Mouse (Mus musculus) MEL (cell line): ENCODE results near the gene Cdkn1b. TPM values are rescaled to one million over a fixed set of nuclear protein-coding genes. Genes with fewer than 3 reads are reported as not detected.

Experiments used
- DNase-seq: peaks from one replicate; pipeline ENCODE4 v3.0.0; 2011; ENCODE audit warnings: low read depth, low spot score
- H3K27ac ChIP-seq: 2 replicates; pipeline ENCODE4 v1.5.1; 2012; ENCODE audit warnings: low read depth, mild to moderate bottlenecking, control low read depth, low read length, moderate library complexity; ENCODE audit not compliant: control insufficient read depth
- H3K27me3 ChIP-seq, 2 experiments: fragments of 150-350 bp in 1 of 2; sonication (generic) in 1 of 2; 2 replicates each; pipeline ENCODE4 v1.6.1; 2012; ENCODE audit warnings: low read length in 2 of 2, mild to moderate bottlenecking in 2 of 2, improper control_type of control experiment in 1 of 2, moderate library complexity in 1 of 2; ENCODE audit not compliant: insufficient read depth in 2 of 2, control insufficient read depth in 1 of 2
- H3K36me3 ChIP-seq, 2 experiments: 2 replicates each; pipeline ENCODE4 v1.6.1; 2012 to 2014; ENCODE audit warnings: low read length in 2 of 2, improper control_type of control experiment in 1 of 2, inconsistent platforms in 1 of 2, mild to moderate bottlenecking in 1 of 2; ENCODE audit not compliant: insufficient read depth in 2 of 2, control insufficient read depth in 1 of 2
- H3K4me1 ChIP-seq, 2 experiments: fragments of 150-350 bp in 1 of 2; sonication (generic) in 1 of 2; 2 replicates each; pipeline ENCODE4 v1.6.1; 2012; ENCODE audit warnings: low read length in 2 of 2, improper control_type of control experiment in 1 of 2, mild to moderate bottlenecking in 1 of 2; ENCODE audit not compliant: insufficient read depth in 2 of 2, control insufficient read depth in 1 of 2
- H3K4me3 ChIP-seq, 2 experiments: fragments of 150-350 bp in 1 of 2; sonication (generic) in 1 of 2; 2 replicates each; pipeline ENCODE4 v1.5.1; 2012; ENCODE audit warnings: low read depth in 2 of 2, low read length in 2 of 2, mild to moderate bottlenecking in 2 of 2, moderate library complexity in 2 of 2, control low read depth in 1 of 2, improper control_type of control experiment in 1 of 2; ENCODE audit not compliant: control insufficient read depth in 1 of 2, insufficient read depth in 1 of 2
- H3K79me2 ChIP-seq: 2 replicates; pipeline ENCODE4 v1.6.1; 2012; ENCODE audit warnings: mild to moderate bottlenecking, low read length, moderate library complexity; ENCODE audit not compliant: control insufficient read depth, poor library complexity, insufficient read depth
- H3K9ac ChIP-seq: 2 replicates; pipeline ENCODE4 v1.6.1; 2012; ENCODE audit warnings: low read depth, mild to moderate bottlenecking, control low read depth, low read length, moderate library complexity; ENCODE audit not compliant: control insufficient read depth, poor library complexity, severe bottlenecking
- H3K9me3 ChIP-seq: fragments of 150-350 bp; sonication (generic); replicated peaks from 2 replicates; pipeline ENCODE4 v1.6.1; 2012; ENCODE audit warnings: mild to moderate bottlenecking, low read length, improper control_type of control experiment, moderate library complexity; ENCODE audit not compliant: insufficient read depth
- BHLHE40 ChIP-seq: IDR thresholded peaks from 2 replicates; pipeline ENCODE4 v1.6.1; 2012; ENCODE audit warnings: low read depth, mild to moderate bottlenecking, inconsistent platforms, low read length, improper control_type of control experiment, borderline replicate concordance
- CHD1 ChIP-seq: IDR thresholded peaks from 2 replicates; pipeline ENCODE4 v1.6.1; 2012; ENCODE audit warnings: low read depth, mild to moderate bottlenecking, inconsistent platforms, low read length, improper control_type of control experiment
- ELF1 ChIP-seq: IDR thresholded peaks from 2 replicates; pipeline ENCODE4 v1.6.1; 2014; ENCODE audit warnings: low read depth, mild to moderate bottlenecking, inconsistent platforms, low read length, improper control_type of control experiment, moderate library complexity
- ETS1 ChIP-seq: IDR thresholded peaks from 2 replicates; pipeline ENCODE4 v1.6.1; 2012; ENCODE audit warnings: low read depth, mild to moderate bottlenecking, inconsistent platforms, low read length, improper control_type of control experiment, moderate library complexity
- HCFC1 ChIP-seq: IDR thresholded peaks from 2 replicates; pipeline ENCODE4 v1.6.1; 2012; ENCODE audit warnings: low read depth, mild to moderate bottlenecking, inconsistent platforms, low read length, improper control_type of control experiment, moderate library complexity
- MAX ChIP-seq: IDR thresholded peaks from 2 replicates; pipeline ENCODE4 v1.6.1; 2011; ENCODE audit warnings: low read length, improper control_type of control experiment
- MEF2A ChIP-seq: IDR thresholded peaks from 2 replicates; pipeline ENCODE4 v1.6.1; 2014; ENCODE audit warnings: low read depth, mild to moderate bottlenecking, inconsistent platforms, low read length, improper control_type of control experiment; ENCODE audit not compliant: poor library complexity, insufficient replicate concordance, severe bottlenecking; ENCODE audit errors: extremely low read depth
- MXI1 ChIP-seq: IDR thresholded peaks from 2 replicates; pipeline ENCODE4 v1.6.1; 2011; ENCODE audit warnings: mild to moderate bottlenecking, low read depth, low read length, improper control_type of control experiment
- NELFE ChIP-seq: IDR thresholded peaks from 2 replicates; pipeline ENCODE4 v1.6.1; 2011; ENCODE audit warnings: low read depth, low read length, improper control_type of control experiment
- NRF1 ChIP-seq: IDR thresholded peaks from 2 replicates; pipeline ENCODE4 v1.6.1; 2014; ENCODE audit warnings: low read depth, mild to moderate bottlenecking, inconsistent platforms, low read length, improper control_type of control experiment, moderate library complexity; ENCODE audit not compliant: poor library complexity, insufficient read depth, severe bottlenecking
- POLR2A ChIP-seq, 2 experiments: IDR thresholded peaks; 2 replicates each; pipeline ENCODE4 v1.6.1; 2011 to 2012; ENCODE audit warnings: low read length in 2 of 2, mild to moderate bottlenecking in 2 of 2, control low read depth in 1 of 2, improper control_type of control experiment in 1 of 2, low read depth in 1 of 2, moderate library complexity in 1 of 2; ENCODE audit not compliant: control insufficient read depth in 1 of 2, insufficient read depth in 1 of 2, poor library complexity in 1 of 2
- POLR2AphosphoS2 ChIP-seq: IDR thresholded peaks from 2 replicates; pipeline ENCODE4 v1.6.1; 2011; ENCODE audit warnings: low read length, improper control_type of control experiment
- RCOR1 ChIP-seq: IDR thresholded peaks from 2 replicates; pipeline ENCODE4 v1.6.1; 2012; ENCODE audit warnings: low read depth, mild to moderate bottlenecking, inconsistent platforms, low read length, improper control_type of control experiment
- SIN3A ChIP-seq: IDR thresholded peaks from 2 replicates; pipeline ENCODE4 v1.6.1; 2012; ENCODE audit warnings: low read length, improper control_type of control experiment, inconsistent platforms
- TBP ChIP-seq: IDR thresholded peaks from 2 replicates; pipeline ENCODE4 v1.8.0; 2011; ENCODE audit warnings: low read depth, low read length, improper control_type of control experiment
- TCF12 ChIP-seq: IDR thresholded peaks from 2 replicates; pipeline ENCODE4 v1.6.1; 2014; ENCODE audit warnings: low read depth, mild to moderate bottlenecking, inconsistent platforms, low read length, improper control_type of control experiment, moderate library complexity
- USF1 ChIP-seq: IDR thresholded peaks from 2 replicates; pipeline ENCODE4 v1.6.1; 2014; ENCODE audit warnings: low read depth, mild to moderate bottlenecking, inconsistent platforms, low read length, improper control_type of control experiment, moderate library complexity
- USF2 ChIP-seq, 2 experiments: IDR thresholded peaks; 2 replicates each; pipeline ENCODE4 v1.6.1; 2011 to 2012; ENCODE audit warnings: improper control_type of control experiment in 2 of 2, low read length in 2 of 2, borderline replicate concordance in 1 of 2, inconsistent platforms in 1 of 2, low read depth in 1 of 2, mild to moderate bottlenecking in 1 of 2; ENCODE audit not compliant: insufficient read depth in 1 of 2
- ZMIZ1 ChIP-seq: IDR thresholded peaks from 2 replicates; pipeline ENCODE4 v1.6.1; 2012; ENCODE audit warnings: low read depth, mild to moderate bottlenecking, inconsistent platforms, low read length, improper control_type of control experiment, moderate library complexity
- ZNF384 ChIP-seq: IDR thresholded peaks from 2 replicates; pipeline ENCODE4 v1.6.1; 2012; ENCODE audit warnings: low read depth, mild to moderate bottlenecking, inconsistent platforms, low read length, improper control_type of control experiment
- polyA plus RNA-seq, 2 experiments: library from polyadenylated mRNA; stranded (reverse) in 1 of 2; unstranded in 1 of 2; fragments of >175 nt in 1 of 2; fragments of >200 nt in 1 of 2; gene quantifications; 2 replicates each; pipeline versions ENCODE4 v1.2.1 to v1.2.4; 2012; ENCODE audit warnings: low replicate concordance in 2 of 2, low read depth in 1 of 2; ENCODE audit not compliant: insufficient read length in 2 of 2, insufficient read depth in 1 of 2, missing spikeins in 1 of 2
- total RNA-seq: library from RNA; depleted of rRNA; stranded (reverse); fragments of 300-350 nt; gene quantifications from 2 replicates; pipeline ENCODE4 v1.2.3, GENCODE M21; 2012

The Cdkn1b gene
- total and polyA plus RNA-seq, 3 experiments: 7.7 to 21.2 TPM; not detected in 1

GRCm38 (mm10) chr6:134897443-134898094 lies 22.6 kb upstream of the Cdkn1b start (continued):
- TF ChIP-seq ELF1: peak; percentile 78
- TF ChIP-seq BHLHE40: peak; percentile 56; the same call in 1 of the 2 replicates
- TF ChIP-seq TBP: peak; percentile 62; the same call in 1 of the 2 replicates
- TF ChIP-seq SIN3A: peak; percentile 53; the same call in 1 of the 2 replicates
- TF ChIP-seq ETS1: no peak
- peak; percentile 46; the same call in 1 of the 2 replicates for TF ChIP-seq RCOR1
- TF ChIP-seq TCF12: 0 out of 2 replicates have a peak, but pooled peaks have one; percentile 15
- peak; percentile 67 for TF ChIP-seq MXI1

GRCm38 (mm10) chr6:134898095-134898965 lies 21.9 kb upstream of the Cdkn1b start, which contains the start of gene Gpr19:
Gpr19 (minus strand) TSS chr6:134898578.
- no peaks in the 10 kb centered on the region for H3K9me3 ChIP-seq
- no peaks in the 10 kb centered on the region for H3K27me3 ChIP-seq
- H3K79me2 ChIP-seq: peaks cover 4% of the 10 kb centered on the region; the same call in 1 of the 2 replicates
- peaks cover 2 to 5% of the 10 kb centered on the region in 2 experiments; a peak in 3 of 4 replicates for H3K4me1 ChIP-seq
- DNase-seq: peak; percentile 90
- H3K27ac ChIP-seq: peak within 1 kb of the TSS; percentile 99
- peaks cover 0 to 12% of the 10 kb centered on the region in 2 experiments; a peak in 2 of 4 replicates for H3K36me3 ChIP-seq
- peak within 1 kb of the TSS; percentile 68 to 97 for H3K4me3 ChIP-seq
- TF ChIP-seq SIN3A (peak; percentile 69), NELFE (peak; percentile 64), POLR2AphosphoS2 (no peak; the same call in 1 of the 2 replicates), USF2 (IDR thresholded peaks at IDR 0.05; ENCODE audit: borderline replicate concordance in 1 of 2, insufficient read depth in 1 of 2, low read depth in 1 of 2, low read length in 2 of 2) (no peak), ETS1 (peak; percentile 14; the same call in 1 of the 2 replicates), POLR2A (IDR thresholded peaks at IDR 0.05; ENCODE audit: control insufficient read depth in 1 of 2, insufficient read depth in 1 of 2, low read depth in 1 of 2, low read length in 2 of 2, poor library complexity in 1 of 2) (peak; percentile 68 to 91; a peak in 2 of 4 replicates), NRF1 (peak; percentile 89), HCFC1 (peak; percentile 73), ZMIZ1 (peak; percentile 67), MAX (0 out of 2 replicates have a peak, but pooled peaks have one; percentile 38), CHD1 (peak; percentile 13; the same call in 1 of the 2 replicates), MXI1 (peak; percentile 53; the same call in 1 of the 2 replicates), MEF2A (no peak), ZNF384 (peak; percentile 97), USF1 (no peak)
- peak within 1 kb of the TSS; percentile 96 for H3K9ac ChIP-seq
